Mouse (Mus musculus) lung, postnatal 4 days (tissue): ENCODE measurements around the gene Gm13539.
"Not testable (repeated sequence)": the region's sequence is repeated elsewhere in the genome, so short reads cannot be mapped to it uniquely, and the experiment has no call there.

Experiments used
- DNase-seq, 2 experiments: peaks; one replicate each; pipeline ENCODE4 v3.0.0; 2021

Gm13539 gene

GRCm38 (mm10) chr2:25781957-25782356, at the start of gene Gm13539:
Gene Gm13539 (plus strand): TSS chr2:25782257.
- DNase-seq = no peak

DNA sequence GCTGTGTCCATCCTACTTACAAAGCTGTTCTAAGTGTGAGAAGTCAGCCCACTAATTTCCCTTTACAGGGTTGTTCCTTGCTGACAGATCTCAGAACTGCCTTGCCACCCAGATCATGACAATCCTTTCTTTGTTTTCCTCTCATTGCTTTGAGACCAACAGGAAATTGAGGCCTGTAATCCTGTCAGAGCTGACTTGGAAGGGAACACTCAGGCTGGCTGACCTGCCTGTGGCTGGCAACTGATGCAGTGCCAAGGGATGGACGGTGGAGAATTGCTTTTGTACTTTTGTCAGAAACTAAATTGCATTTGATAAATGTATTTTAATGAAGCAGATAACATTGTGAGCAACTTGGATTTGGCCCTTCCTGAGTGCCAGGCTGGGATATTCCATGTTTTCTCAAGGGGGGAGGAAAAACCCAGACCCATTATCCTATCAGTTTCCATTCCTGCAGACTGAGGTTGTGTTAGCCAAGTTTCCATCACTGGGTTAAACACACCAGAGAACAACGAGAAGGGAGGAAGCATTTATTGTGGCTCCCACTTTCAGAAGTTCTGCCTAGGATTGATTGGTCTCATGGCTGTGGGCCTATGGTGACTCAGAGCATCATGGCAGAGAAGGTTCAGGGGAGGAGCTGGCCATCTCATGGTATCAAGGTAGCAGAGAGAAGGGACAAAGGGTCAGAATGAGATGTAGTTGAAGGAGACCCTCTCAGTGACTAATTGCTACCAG, 48.7 kb upstream of the Gm13539 start:
- no peak for DNase-seq

DNA sequence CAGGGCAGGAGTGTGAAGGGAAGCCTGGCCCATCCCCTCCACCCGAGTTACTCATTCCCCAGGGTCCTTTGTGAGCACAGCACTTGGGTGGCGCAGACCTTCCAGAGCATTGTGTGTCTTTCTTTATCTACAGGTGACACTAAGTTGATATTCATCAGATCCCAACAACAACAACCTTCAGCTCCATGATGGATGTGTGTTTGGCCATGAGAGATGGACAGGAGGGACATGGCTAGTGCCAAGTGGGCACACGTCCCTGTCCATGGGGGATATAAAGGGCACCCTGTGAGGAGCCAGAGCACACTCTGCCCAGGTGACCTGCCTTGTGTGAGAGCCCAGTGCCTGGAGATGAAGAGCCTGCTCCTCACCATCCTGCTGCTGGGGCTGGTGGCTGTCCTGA, 45.3 kb upstream of the Gm13539 start, which contains the start of gene Obp2b:
Gene Obp2b (plus strand): TSS at position 301 of the 400 bp plus-strand sequence.
- not testable (repeated sequence) for DNase-seq

DNA sequence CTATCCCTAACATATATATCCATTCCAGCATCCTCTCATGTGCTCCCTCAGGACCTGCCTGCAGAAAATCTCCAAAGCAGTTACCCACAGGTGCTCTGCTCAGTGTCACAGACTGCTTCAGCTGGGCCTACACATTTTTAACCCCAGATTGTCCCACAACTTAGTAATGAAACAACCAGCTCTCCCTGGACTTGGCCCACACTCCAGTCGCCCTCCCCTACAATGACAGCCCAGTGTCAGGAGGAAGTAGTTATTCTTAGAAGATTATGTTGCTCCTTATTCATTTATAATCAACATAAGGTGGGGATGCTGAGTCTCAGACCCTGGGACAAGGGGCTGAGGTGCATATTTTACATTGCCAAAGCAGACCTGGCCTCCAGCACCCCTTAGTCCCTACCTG, 40.4 kb upstream of the Gm13539 start:
- no peak for DNase-seq

GRCm38 (mm10) chr2:25754201-25754600, 27.9 kb upstream of the Gm13539 start:
- no peak for DNase-seq

DNA sequence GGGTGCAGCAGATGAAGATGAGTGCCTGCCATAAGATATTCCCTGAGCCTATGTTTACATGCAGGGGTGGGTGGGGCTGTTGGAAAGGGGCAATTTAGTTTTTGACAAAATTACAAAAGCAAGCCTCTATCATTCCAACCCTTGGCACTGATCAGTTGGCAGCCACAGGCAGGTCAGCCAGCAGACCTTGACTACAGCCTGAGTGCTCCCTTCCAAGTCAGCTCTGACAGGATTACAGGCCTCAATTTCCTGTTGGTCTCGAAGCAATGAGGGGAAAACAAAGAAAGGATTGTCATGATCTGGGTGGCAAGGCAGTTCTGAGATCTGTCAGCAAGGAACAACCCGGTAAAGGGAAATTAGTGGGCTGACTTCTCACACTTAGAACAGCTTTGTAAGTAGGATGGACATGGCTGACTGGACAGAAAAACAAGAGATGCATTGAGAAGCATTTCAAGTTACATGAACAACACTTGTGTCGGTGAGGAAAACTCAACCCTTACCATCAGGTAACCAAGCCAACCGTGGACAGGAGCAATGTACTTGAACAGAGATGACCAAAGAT, 23.9 kb upstream of the Gm13539 start:
- no peak for DNase-seq

DNA sequence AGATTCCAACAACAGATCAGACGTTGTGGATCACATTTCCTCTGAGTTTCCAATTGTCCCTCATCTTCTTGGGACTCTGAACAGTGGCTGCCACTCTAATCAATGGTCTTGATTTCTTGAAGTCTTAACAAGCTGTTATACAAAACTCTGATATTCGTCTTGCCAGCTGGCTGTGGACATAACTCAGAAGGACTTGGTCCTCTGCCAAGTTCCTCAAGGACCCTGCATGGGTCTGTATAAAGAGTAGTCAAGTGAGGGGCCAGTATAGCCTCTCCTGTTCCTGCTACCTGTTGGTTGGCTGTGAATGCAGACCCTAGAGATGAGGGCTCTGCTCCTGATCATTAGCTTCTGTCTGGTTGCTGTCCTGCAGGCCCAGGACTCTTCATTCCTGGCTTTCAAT, 16.8 kb upstream of the Gm13539 start, which contains the start of gene Lcn3:
Gene Lcn3 (plus strand): TSS at position 301 of the 400 bp plus-strand sequence.
- no peak for DNase-seq

GRCm38 (mm10) chr2:25767764-25768163, 14.3 kb upstream of the Gm13539 start:
- DNase-seq = no peak

DNA sequence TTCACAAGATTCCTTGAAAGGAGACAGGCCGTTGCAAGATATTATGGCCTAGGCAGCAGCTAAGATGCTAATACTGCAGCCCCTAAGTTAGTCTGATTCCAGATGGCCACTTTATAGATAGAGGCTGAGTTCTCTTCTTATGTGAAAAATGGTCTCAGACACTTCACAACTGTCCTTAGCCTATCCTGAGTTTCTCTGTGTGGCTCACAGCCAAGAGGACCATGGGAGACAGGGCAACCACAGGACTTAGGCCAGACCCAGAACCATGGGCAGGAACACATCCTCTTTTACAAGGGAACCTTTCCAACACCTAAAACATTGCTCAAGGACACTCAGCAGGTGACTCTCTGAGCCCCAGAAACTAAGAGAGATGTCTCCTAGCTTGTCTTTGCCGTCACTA, 8.6 kb upstream of the Gm13539 start:
- DNase-seq = no peak

DNA sequence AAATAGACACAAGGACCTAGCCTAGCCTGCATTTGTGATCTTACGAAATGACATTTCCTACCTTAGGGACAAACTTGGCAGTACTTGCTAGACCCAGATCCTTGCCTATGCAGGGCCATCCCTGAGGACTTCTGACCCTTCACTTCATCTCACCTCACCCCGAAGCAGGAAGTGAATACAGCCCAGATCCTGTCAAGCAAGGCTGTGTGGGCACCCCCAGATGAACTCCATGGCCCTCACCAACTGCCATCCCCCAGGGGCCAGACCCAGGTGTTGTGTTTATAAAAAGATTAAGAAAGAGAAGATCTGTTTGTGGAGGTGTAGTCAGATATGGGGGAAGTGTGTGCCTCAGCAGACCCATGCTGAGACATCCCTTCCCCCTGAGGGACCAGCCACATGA, 7.4 kb upstream of the Gm13539 start:
- no peak for DNase-seq

DNA sequence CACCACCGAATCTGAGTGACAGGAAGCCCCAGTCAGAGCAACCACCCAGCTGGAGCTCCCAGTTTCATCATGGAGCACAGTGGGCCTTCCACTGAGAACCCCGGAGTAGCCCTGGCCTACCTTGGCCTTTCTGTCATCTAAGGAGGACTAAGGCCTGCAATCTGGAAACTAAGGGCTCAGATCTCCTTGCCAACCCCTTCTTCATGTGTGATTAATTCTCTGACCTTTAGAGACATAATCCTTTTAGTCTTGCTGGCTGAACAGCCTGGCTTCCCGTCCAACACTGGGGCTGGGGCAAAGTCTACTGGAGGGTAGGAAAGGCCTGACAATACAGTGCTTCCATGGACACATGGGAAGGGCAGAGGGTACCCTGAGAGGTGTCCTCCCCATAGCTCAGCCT, 6.1 kb upstream of the Gm13539 start:
- DNase-seq = no peak

- DNase-seq = no peak
Measured at GRCm38 (mm10) chr2:25776717-25777116, 5.3 kb upstream of the Gm13539 start, which contains the start of gene Lcn11. Gene Lcn11 (plus strand): TSS chr2:25777017.

GRCm38 (mm10) chr2:25779076-25779475, 3.0 kb upstream of the Gm13539 start:
- no peak for DNase-seq

DNA sequence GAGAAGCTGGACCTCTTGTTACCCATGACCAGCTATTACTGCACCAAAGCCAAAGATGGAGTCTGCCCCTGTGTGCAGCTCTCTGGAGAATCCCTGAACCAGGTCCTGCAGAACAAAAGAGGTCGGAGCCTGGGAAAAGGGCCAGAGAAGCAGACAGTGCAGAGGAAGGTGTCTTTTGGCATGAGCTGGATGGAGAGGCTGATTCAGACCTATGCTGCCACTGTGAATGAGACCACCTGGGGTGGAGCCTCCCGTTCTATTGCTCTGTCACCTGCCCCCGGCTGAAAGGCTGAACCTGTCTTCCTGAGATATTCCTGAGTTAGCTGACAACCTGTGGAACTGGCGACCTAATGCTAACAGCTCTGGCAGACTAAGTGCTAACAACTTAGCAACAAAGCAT, 1.1 kb upstream of the Gm13539 start:
- DNase-seq = no peak

- peak in 1 of 2 experiments; percentile 43 for DNase-seq
Measured at GRCm38 (mm10) chr2:25785573-25786322, 3.7 kb downstream of the Gm13539 start.

DNA sequence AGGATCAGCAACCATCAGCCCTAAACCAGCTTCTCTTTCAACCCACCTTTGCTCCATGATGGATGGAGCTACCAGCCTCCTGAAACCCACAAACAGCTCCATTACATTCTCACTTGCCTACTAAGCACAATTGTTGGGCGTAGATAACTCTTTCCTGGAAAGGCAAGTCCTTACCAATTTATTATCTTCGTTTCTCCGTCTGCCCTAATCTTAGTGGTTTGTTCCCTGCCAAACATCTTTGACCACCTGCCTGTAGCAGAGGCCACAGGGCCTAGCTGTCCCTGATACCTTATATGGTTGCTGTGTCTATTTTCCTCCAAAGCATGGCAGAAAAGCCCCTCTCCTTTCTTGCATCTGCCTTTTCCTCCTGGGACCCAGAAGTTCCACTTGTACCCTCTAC, 7.0 kb downstream of the Gm13539 start:
- DNase-seq = no peak

DNA sequence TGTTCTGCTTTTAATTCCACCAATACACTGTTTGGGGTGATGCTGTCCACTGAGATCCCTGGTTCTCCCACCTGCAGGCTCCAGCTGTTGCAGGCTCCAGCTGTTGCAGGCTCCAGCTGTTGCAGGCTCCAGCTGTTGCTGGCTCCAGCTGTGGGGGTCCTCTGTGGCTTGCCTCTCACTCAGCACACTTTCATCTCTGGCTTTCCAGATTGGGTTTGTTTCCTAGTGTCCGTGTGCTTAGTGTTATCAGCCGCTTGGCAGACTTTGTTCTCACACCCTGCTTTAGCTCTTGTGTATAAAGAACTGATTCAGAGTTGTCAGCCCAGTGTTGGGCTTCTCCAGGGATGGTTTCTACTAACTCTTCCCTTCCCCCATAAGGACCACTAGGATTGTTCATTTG, 15.6 kb downstream of the Gm13539 start:
- no peak for DNase-seq

DNA sequence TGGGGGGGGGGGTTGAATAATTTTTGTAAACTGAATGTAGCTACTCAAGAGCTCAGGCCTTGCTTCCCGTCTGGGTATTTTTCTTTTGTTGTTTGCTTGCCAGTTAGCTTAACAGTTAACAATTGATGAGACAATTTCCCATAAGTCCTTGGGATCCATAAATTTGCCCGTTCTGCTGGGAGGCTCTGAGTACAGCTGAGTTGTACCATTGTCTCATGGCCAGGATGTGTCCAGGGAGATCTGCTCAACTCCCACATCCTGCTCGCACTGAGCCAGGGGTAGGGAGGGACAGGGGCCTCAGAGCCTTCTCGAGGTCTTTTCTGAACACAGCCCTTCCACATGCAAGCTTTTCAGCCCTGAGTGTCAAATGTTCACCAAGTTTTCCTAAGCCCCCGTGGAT, 16.0 kb downstream of the Gm13539 start:
- no peak for DNase-seq

- no peak for DNase-seq
Measured at GRCm38 (mm10) chr2:25811711-25812110, 29.7 kb downstream of the Gm13539 start.

- no peak for DNase-seq
Measured at GRCm38 (mm10) chr2:25813364-25813763, 31.3 kb downstream of the Gm13539 start.

- not testable (repeated sequence) for DNase-seq
Measured at GRCm38 (mm10) chr2:25815748-25816147, 33.7 kb downstream of the Gm13539 start, which contains the start of gene Glt6d1. Gene Glt6d1 (minus strand): TSS chr2:25815848.

GRCm38 (mm10) chr2:25822806-25823205, 40.7 kb downstream of the Gm13539 start, which contains the start of gene Lcn9:
Gene Lcn9 (plus strand): TSS chr2:25823153.
- DNase-seq = no peak

DNA sequence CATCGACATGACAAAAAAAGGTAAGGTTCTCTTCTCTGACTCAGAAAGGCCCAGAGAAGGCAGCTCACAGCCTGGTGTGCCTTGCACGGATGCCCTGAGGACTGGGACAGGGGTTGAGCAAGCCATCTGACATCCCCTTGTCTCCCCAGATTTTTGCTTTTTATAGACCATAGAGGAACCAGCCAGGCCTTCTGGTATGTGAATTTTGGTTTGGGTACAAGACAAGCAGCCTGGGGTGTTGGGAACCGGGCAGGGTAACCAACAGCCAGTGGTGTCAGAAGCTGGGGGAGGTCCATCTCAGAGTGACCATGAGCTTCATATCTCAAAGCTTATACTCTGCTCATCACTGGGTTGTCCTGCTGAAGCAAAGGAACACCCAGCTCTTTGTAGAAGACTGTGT, 42.7 kb downstream of the Gm13539 start:
- no peak for DNase-seq
